Mouse (Mus musculus) kidney, embryonic 14.5 days (tissue): ENCODE data around the gene Bckdha. TPM values are rescaled to one million over a fixed set of nuclear protein-coding genes. Genes with fewer than 3 reads are reported as not detected.

Experiments used
- ATAC-seq: fragments of 200-750 bp; cut with Nextera tagmentation; 2 replicates; pipeline ENCODE4 v1.8.0; 2017; ENCODE audit warnings: moderate number of reproducible peaks, mild to moderate bottlenecking, moderate TSS enrichment, moderate library complexity; ENCODE audit not compliant: low FRiP score, low TSS enrichment
- H3K27ac ChIP-seq: fragments of 300-500 bp; sonication (generic); 2 replicates; pipeline ENCODE4 v1.5.1; 2014; ENCODE audit warnings: low read depth, mild to moderate bottlenecking, low read length, moderate library complexity, mixed read lengths
- H3K27me3 ChIP-seq: fragments of 300-500 bp; sonication (generic); 2 replicates; pipeline ENCODE4 v1.6.1; 2014; ENCODE audit warnings: mild to moderate bottlenecking, low read length; ENCODE audit not compliant: control insufficient read depth, insufficient read depth
- H3K36me3 ChIP-seq: fragments of 300-500 bp; sonication (generic); 2 replicates; pipeline ENCODE4 v1.6.1; 2014; ENCODE audit warnings: low read length, mixed read lengths; ENCODE audit not compliant: control insufficient read depth, insufficient read depth
- H3K4me1 ChIP-seq: fragments of 300-500 bp; sonication (generic); 2 replicates; pipeline ENCODE4 v1.6.1; 2014; ENCODE audit warnings: low read length, mixed read lengths; ENCODE audit not compliant: control insufficient read depth, insufficient read depth
- H3K4me2 ChIP-seq: fragments of 300-500 bp; sonication (generic); replicated peaks from 2 replicates; pipeline ENCODE4 v1.6.1; 2014; ENCODE audit warnings: low read depth, mild to moderate bottlenecking, low read length
- H3K4me3 ChIP-seq: fragments of 300-500 bp; sonication (generic); 2 replicates; pipeline ENCODE4 v1.5.1; 2014; ENCODE audit warnings: mild to moderate bottlenecking, low read length
- H3K9ac ChIP-seq: fragments of 300-500 bp; sonication (generic); 2 replicates; pipeline ENCODE4 v1.6.1; 2014; ENCODE audit warnings: low read depth, mild to moderate bottlenecking, low read length, moderate library complexity
- H3K9me3 ChIP-seq: fragments of 300-500 bp; sonication (generic); 2 replicates; pipeline ENCODE4 v1.6.1; 2016; ENCODE audit warnings: low read length; ENCODE audit not compliant: control insufficient read depth
- WGBS: fragments of 180-500 bp; shearing (Covaris S2); extraction: QIAGEN DNeasy Blood & Tissue Kit; methylation state at CpG from one replicate; pipeline ENCODE4 v1.1.7; 2014; 5-methylcytosine and 5-hydroxymethylcytosine counted together
- polyA plus RNA-seq: library from polyadenylated mRNA; unstranded; fragments of >200 nt; fragmentation: Nextera tagmentation; extraction: Ambion mirVana; gene quantifications from 2 replicates; pipeline ENCODE4 v1.2.1, GENCODE M21; 2014

Gene Bckdha
- polyA plus RNA-seq, 1 experiment from 2014 or later = 60.6 TPM

- no peak overlapping the region for H3K9ac ChIP-seq
- no peaks in the 10 kb centered on the region for H3K27me3 ChIP-seq
- H3K36me3 ChIP-seq = no peaks in the 10 kb centered on the region
- no peak overlapping the region for H3K27ac ChIP-seq
- ATAC-seq = no peak
- no peak overlapping the region for H3K4me2 ChIP-seq
- no peak overlapping the region for H3K4me3 ChIP-seq
- H3K9me3 ChIP-seq = no peaks in the 10 kb centered on the region
- peaks cover 5% of the 10 kb centered on the region; the same call in 1 of the 2 replicates for H3K4me1 ChIP-seq
- 73% methylated on average over 21 of the region's 21 CpGs for WGBS
These were observed 43.7 kb downstream of the Bckdha start for GRCm38 (mm10) chr7:25614831-25615705.

DNA sequence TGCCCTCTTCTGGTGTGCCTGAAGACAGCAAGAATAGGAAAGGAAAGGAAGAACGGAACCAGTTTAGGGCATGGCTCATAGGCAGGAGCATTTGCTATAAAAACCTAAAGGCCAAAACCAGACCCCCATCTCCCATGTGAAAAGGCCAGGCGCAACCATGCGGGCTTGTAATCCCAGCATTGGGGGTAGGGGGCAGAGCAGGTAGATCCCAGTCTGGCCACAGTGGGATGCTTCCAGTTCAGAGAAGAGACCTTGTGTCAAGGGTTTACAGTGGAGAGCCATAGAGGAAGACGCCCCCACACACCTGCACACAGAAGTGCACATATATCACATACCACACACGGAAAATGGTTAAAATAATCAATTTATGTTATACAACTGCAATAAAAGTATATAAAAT, 44.7 kb downstream of the Bckdha start:
- 85% methylated on average over 5 of the region's 5 CpGs for WGBS
- H3K4me1 ChIP-seq = no peaks in the 10 kb centered on the region
- ATAC-seq = no peak
- H3K27ac ChIP-seq = no peak overlapping the region
- H3K4me2 ChIP-seq = no peak overlapping the region
- no peaks in the 10 kb centered on the region for H3K36me3 ChIP-seq
- H3K4me3 ChIP-seq = no peak overlapping the region
- no peaks in the 10 kb centered on the region for H3K9me3 ChIP-seq
- no peak overlapping the region for H3K9ac ChIP-seq
- H3K27me3 ChIP-seq = no peaks in the 10 kb centered on the region

- Histone ChIP-seq H3K9me3 (no peaks in the 10 kb centered on the region), H3K4me1 (no peaks in the 10 kb centered on the region), H3K27me3 (no peaks in the 10 kb centered on the region), H3K4me2 (no peak overlapping the region), H3K9ac (no peak overlapping the region), H3K27ac (no peak overlapping the region), H3K36me3 (no peaks in the 10 kb centered on the region), H3K4me3 (no peak overlapping the region)
- no peak for ATAC-seq
- 65% methylated on average over 7 of the region's 7 CpGs for WGBS
These were observed 47.3 kb downstream of the Bckdha start for GRCm38 (mm10) chr7:25611501-25611900.

GRCm38 (mm10) chr7:25610056-25610455, 48.7 kb downstream of the Bckdha start:
- Histone ChIP-seq H3K27ac (no peak overlapping the region), H3K4me3 (no peak overlapping the region), H3K9me3 (no peaks in the 10 kb centered on the region), H3K4me2 (no peak overlapping the region), H3K4me1 (no peaks in the 10 kb centered on the region), H3K9ac (no peak overlapping the region), H3K36me3 (no peaks in the 10 kb centered on the region), H3K27me3 (no peaks in the 10 kb centered on the region)
- 36% methylated on average over 6 of the region's 6 CpGs for WGBS
- ATAC-seq = no peak

GRCm38 (mm10) chr7:25607196-25607595, 51.6 kb downstream of the Bckdha start:
- Histone ChIP-seq H3K36me3 (no peaks in the 10 kb centered on the region), H3K9me3 (no peaks in the 10 kb centered on the region), H3K4me3 (no peak overlapping the region), H3K4me1 (no peaks in the 10 kb centered on the region), H3K27ac (no peak overlapping the region), H3K27me3 (no peaks in the 10 kb centered on the region), H3K4me2 (no peak overlapping the region), H3K9ac (no peak overlapping the region)
- ATAC-seq = no peak
- 76% methylated on average over 2 of the region's 2 CpGs for WGBS

- Histone ChIP-seq H3K4me2 (no peak overlapping the region), H3K27me3 (no peaks in the 10 kb centered on the region), H3K9ac (no peak overlapping the region), H3K36me3 (no peaks in the 10 kb centered on the region), H3K9me3 (no peaks in the 10 kb centered on the region), H3K4me3 (no peak overlapping the region), H3K4me1 (no peaks in the 10 kb centered on the region), H3K27ac (no peak overlapping the region)
- no peak for ATAC-seq
- 79% methylated on average over 4 of the region's 4 CpGs for WGBS
These were observed 52.1 kb downstream of the Bckdha start for GRCm38 (mm10) chr7:25606625-25607063.

DNA sequence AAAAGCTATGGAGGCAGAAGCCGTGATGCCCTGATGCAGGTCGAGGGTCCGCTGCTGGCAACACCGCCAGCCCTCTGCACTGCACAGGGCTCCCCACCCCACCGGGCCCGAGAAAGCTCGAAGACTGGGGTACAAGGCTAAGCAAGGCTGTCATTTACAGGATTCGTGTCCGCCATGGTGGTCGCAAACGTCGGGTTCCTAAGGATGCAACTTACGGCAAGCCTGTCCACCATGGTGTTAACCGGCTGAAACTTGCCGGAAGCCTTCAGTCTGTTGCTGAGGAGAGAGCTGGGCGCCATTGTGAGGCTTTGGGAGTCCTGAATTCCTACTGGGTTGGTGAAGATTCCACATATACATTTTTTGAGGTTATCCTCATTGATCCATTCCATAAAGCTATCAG, 57.4 kb downstream of the Bckdha start:
- Histone ChIP-seq H3K4me1 (no peaks in the 10 kb centered on the region), H3K4me2 (no peak overlapping the region), H3K27ac (no peak overlapping the region), H3K9me3 (no peaks in the 10 kb centered on the region), H3K27me3 (no peaks in the 10 kb centered on the region), H3K4me3 (no peak overlapping the region), H3K9ac (no peak overlapping the region), H3K36me3 (no peaks in the 10 kb centered on the region)
- 91% methylated on average over 16 of the region's 16 CpGs for WGBS
- ATAC-seq = no peak

- H3K4me1 ChIP-seq = no peaks in the 10 kb centered on the region
- no peak overlapping the region for H3K4me2 ChIP-seq
- no peak for ATAC-seq
- no peak overlapping the region for H3K4me3 ChIP-seq
- H3K27ac ChIP-seq = no peak overlapping the region
- H3K27me3 ChIP-seq = no peaks in the 10 kb centered on the region
- no peaks in the 10 kb centered on the region for H3K9me3 ChIP-seq
- WGBS = 84% methylated on average over 11 of the region's 11 CpGs
- H3K36me3 ChIP-seq = no peaks in the 10 kb centered on the region
- no peak overlapping the region for H3K9ac ChIP-seq
These were observed 58.1 kb downstream of the Bckdha start for GRCm38 (mm10) chr7:25600666-25601065.

- ATAC-seq = peak; percentile 69; the same call in 1 of the 2 replicates
- Histone ChIP-seq H3K9ac (no peak overlapping the region), H3K36me3 (no peaks in the 10 kb centered on the region), H3K9me3 (no peaks in the 10 kb centered on the region), H3K4me2 (no peak overlapping the region), H3K4me1 (no peaks in the 10 kb centered on the region), H3K27me3 (no peaks in the 10 kb centered on the region), H3K4me3 (no peak overlapping the region), H3K27ac (no peak overlapping the region)
- WGBS = 13% methylated on average over 10 of the region's 10 CpGs
These were observed 59.1 kb downstream of the Bckdha start for GRCm38 (mm10) chr7:25599663-25600062.
